Mouse (Mus musculus) midbrain, postnatal 0 days (tissue): ENCODE data around the gene Samhd1. TPM values are rescaled to one million over a fixed set of nuclear protein-coding genes. Genes with fewer than 3 reads are reported as not detected.

Experiments
- ATAC-seq: fragments of 200-750 bp; cut with Nextera tagmentation; 2 replicates; pipeline ENCODE4 v1.8.0; 2017; ENCODE audit warnings: moderate number of reproducible peaks, mild to moderate bottlenecking, moderate TSS enrichment, moderate library complexity; ENCODE audit not compliant: low FRiP score
- DNase-seq: peaks from one replicate; pipeline ENCODE4 v3.0.0-alpha.2; 2015; ENCODE audit warnings: low spot score
- H3K27ac ChIP-seq: fragments of 300-500 bp; sonication (generic); 2 replicates; pipeline ENCODE4 v1.5.1; 2014; ENCODE audit warnings: low read depth, mild to moderate bottlenecking, low read length, mixed read lengths
- H3K27me3 ChIP-seq: fragments of 300-500 bp; sonication (generic); 2 replicates; pipeline ENCODE4 v1.6.1; 2014; ENCODE audit warnings: low read length, control low read depth, mixed read lengths; ENCODE audit not compliant: insufficient read depth
- H3K36me3 ChIP-seq: fragments of 300-500 bp; sonication (generic); 2 replicates; pipeline ENCODE4 v1.6.1; 2014; ENCODE audit warnings: low read length, control low read depth, mixed read lengths; ENCODE audit not compliant: insufficient read depth
- H3K4me1 ChIP-seq: fragments of 300-500 bp; sonication (generic); 2 replicates; pipeline ENCODE4 v1.6.1; 2014; ENCODE audit warnings: mild to moderate bottlenecking, control low read depth, antibody characterized with exemption, low read length, mixed read lengths; ENCODE audit not compliant: insufficient read depth
- H3K4me2 ChIP-seq: fragments of 300-500 bp; sonication (generic); 2 replicates; pipeline ENCODE4 v1.6.1; 2014; ENCODE audit warnings: low read depth, mild to moderate bottlenecking, low read length, mixed read lengths; ENCODE audit not compliant: poor library complexity, severe bottlenecking
- H3K4me3 ChIP-seq: fragments of 300-500 bp; sonication (generic); 2 replicates; pipeline ENCODE4 v1.5.1; 2014; ENCODE audit warnings: low read depth, mild to moderate bottlenecking, low read length, moderate library complexity
- H3K9ac ChIP-seq: fragments of 300-500 bp; sonication (generic); replicated peaks from 2 replicates; pipeline ENCODE4 v1.6.1; 2014; ENCODE audit warnings: mild to moderate bottlenecking, low read length, moderate library complexity, mixed read lengths; ENCODE audit not compliant: poor library complexity, severe bottlenecking
- H3K9me3 ChIP-seq: fragments of 300-500 bp; sonication (generic); 2 replicates; pipeline ENCODE4 v1.6.1; 2016; ENCODE audit warnings: low read length, control low read depth
- CTCF ChIP-seq: IDR thresholded peaks from 2 replicates; pipeline ENCODE4 v1.5.1; 2016; ENCODE audit warnings: antibody characterized with exemption, mild to moderate bottlenecking
- WGBS: fragments of 180-500 bp; shearing (Covaris S2); extraction: QIAGEN DNeasy Blood & Tissue Kit; methylation state at CpG from one replicate; pipeline ENCODE4 v1.1.7; 2014; 5-methylcytosine and 5-hydroxymethylcytosine counted together
- polyA plus RNA-seq: library from polyadenylated mRNA; unstranded; fragments of >200 nt; fragmentation: Nextera tagmentation; extraction: Ambion mirVana; gene quantifications from 2 replicates; pipeline ENCODE4 v1.2.1, GENCODE M21; 2015
- total RNA-seq: library from RNA; depleted of rRNA; stranded (reverse); fragments of >200 nt; gene quantifications from 2 replicates; pipeline ENCODE4 v1.2.3, GENCODE M21; 2014

Samhd1 gene
- total and polyA plus RNA-seq, 2 experiments from 2014 or later = 9.9 to 13.0 TPM

- Histone ChIP-seq H3K27me3 (no peaks in the 10 kb centered on the region), H3K4me2 (no peak overlapping the region), H3K36me3 (peaks cover 6% of the 10 kb centered on the region; the same call in 1 of the 2 replicates), H3K4me3 (no peak overlapping the region), H3K9ac (peak overlapping the region; percentile 33; the same call in 1 of the 2 replicates), H3K4me1 (peaks cover 36% of the 10 kb centered on the region), H3K9me3 (no peaks in the 10 kb centered on the region), H3K27ac (peak overlapping the region; percentile 69)
- no peak for TF ChIP-seq CTCF
- DNase-seq = no peak
- 44% methylated on average over 14 of the region's 14 CpGs for WGBS
- ATAC-seq = no peak
Measured at GRCm38 (mm10) chr2:157068701-157069354, 66.2 kb downstream of the Samhd1 start.

- TF ChIP-seq CTCF = no peak
- WGBS = 87% methylated on average over 7 of the region's 7 CpGs
- no peak overlapping the region for H3K4me3 ChIP-seq
- H3K27ac ChIP-seq = no peak overlapping the region
- H3K9ac ChIP-seq = no peak overlapping the region
- H3K36me3 ChIP-seq = 0 out of 2 replicates have a peak, but pooled peaks cover 5% of the 10 kb centered on the region
- ATAC-seq (no peak), DNase-seq (no peak)
- peaks cover 35% of the 10 kb centered on the region for H3K4me1 ChIP-seq
- no peaks in the 10 kb centered on the region for H3K9me3 ChIP-seq
- no peaks in the 10 kb centered on the region for H3K27me3 ChIP-seq
- no peak overlapping the region for H3K4me2 ChIP-seq
Measured at GRCm38 (mm10) chr2:157066731-157067430, 68.2 kb downstream of the Samhd1 start.

DNA sequence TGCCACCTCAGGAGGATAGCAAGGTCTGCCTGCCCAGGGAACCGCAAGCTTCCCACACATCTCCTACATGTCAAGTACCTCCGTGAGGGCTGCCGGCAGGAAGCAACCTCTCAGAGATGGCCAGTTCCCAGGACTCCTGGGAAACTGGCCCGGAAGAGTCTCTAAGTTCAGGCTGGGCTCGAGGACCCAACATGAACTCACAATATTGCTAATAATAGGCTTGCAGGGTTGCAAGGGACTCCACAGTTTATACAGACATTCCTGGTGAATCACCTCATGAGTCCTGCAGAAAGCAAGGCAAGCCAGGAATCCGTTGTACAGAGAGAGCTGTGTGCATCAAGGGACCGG lies 69.2 kb downstream of the Samhd1 start:
- Histone ChIP-seq H3K4me3 (no peak overlapping the region), H3K4me1 (peaks cover 28% of the 10 kb centered on the region), H3K4me2 (no peak overlapping the region), H3K36me3 (0 out of 2 replicates have a peak, but pooled peaks cover 5% of the 10 kb centered on the region), H3K27me3 (no peaks in the 10 kb centered on the region), H3K9me3 (no peaks in the 10 kb centered on the region), H3K9ac (no peak overlapping the region), H3K27ac (no peak overlapping the region)
- no peak for DNase-seq
- 67% methylated on average over 7 of the region's 7 CpGs for WGBS
- no peak for TF ChIP-seq CTCF
- no peak for ATAC-seq

- no peak overlapping the region for H3K9ac ChIP-seq
- ATAC-seq = no peak
- no peaks in the 10 kb centered on the region for H3K27me3 ChIP-seq
- WGBS = 75% methylated on average over 14 of the region's 14 CpGs
- H3K4me1 ChIP-seq = peaks cover 22% of the 10 kb centered on the region
- H3K36me3 ChIP-seq = 0 out of 2 replicates have a peak, but pooled peaks cover 5% of the 10 kb centered on the region
- DNase-seq = no peak
- no peak overlapping the region for H3K4me2 ChIP-seq
- no peaks in the 10 kb centered on the region for H3K9me3 ChIP-seq
- H3K27ac ChIP-seq = no peak overlapping the region
- no peak overlapping the region for H3K4me3 ChIP-seq
- no peak for TF ChIP-seq CTCF
Measured at GRCm38 (mm10) chr2:157064978-157065878, 69.8 kb downstream of the Samhd1 start.

GRCm38 (mm10) chr2:157064136-157064535 lies 70.9 kb downstream of the Samhd1 start:
- ATAC-seq (peak; percentile 55; the same call in 1 of the 2 replicates), DNase-seq (peak; percentile 72)
- Histone ChIP-seq H3K36me3 (peaks cover 11% of the 10 kb centered on the region; the same call in 1 of the 2 replicates), H3K4me2 (no peak overlapping the region), H3K9me3 (no peaks in the 10 kb centered on the region), H3K9ac (no peak overlapping the region), H3K4me3 (no peak overlapping the region), H3K27me3 (no peaks in the 10 kb centered on the region), H3K4me1 (peaks cover 12% of the 10 kb centered on the region), H3K27ac (no peak overlapping the region)
- 42% methylated on average over 7 of the region's 7 CpGs for WGBS
- no peak for TF ChIP-seq CTCF
